Mouse (Mus musculus) olfactory bulb, adult 2 months (tissue): ENCODE measurements around the gene Zfp444. TPM values are rescaled to one million over a fixed set of nuclear protein-coding genes. Genes with fewer than 3 reads are reported as not detected.

Experiments used
- H3K27ac ChIP-seq: fragments of 200-500 bp; 2 replicates; pipeline ENCODE4 v1.5.1; 2012; ENCODE audit warnings: low read depth, low read length; ENCODE audit not compliant: insufficient read depth
- H3K4me1 ChIP-seq: fragments of 200-500 bp; 2 replicates; pipeline ENCODE4 v1.6.1; 2012; ENCODE audit warnings: low read length; ENCODE audit not compliant: control insufficient read depth, insufficient read depth
- H3K4me3 ChIP-seq: fragments of 200-500 bp; 2 replicates; pipeline ENCODE4 v1.5.1; 2012; ENCODE audit warnings: mild to moderate bottlenecking, low read depth, low read length, moderate library complexity; ENCODE audit not compliant: insufficient read depth
- CTCF ChIP-seq: fragments of 200-500 bp; IDR thresholded peaks from 2 replicates; pipeline ENCODE4 v1.5.1; 2012; ENCODE audit warnings: low read depth, mild to moderate bottlenecking, low read length, moderate library complexity; ENCODE audit not compliant: insufficient read depth
- POLR2A ChIP-seq: fragments of 200-500 bp; IDR thresholded peaks from 2 replicates; pipeline ENCODE4 v1.6.1; 2012; ENCODE audit warnings: mild to moderate bottlenecking, low read depth, low read length, moderate library complexity; ENCODE audit not compliant: insufficient read depth
- WGBS: fragments of 180-500 bp; shearing (Covaris S2); methylation state at CpG from one replicate; pipeline ENCODE4 v1.1.7; 2018; 5-methylcytosine and 5-hydroxymethylcytosine counted together
- polyA plus RNA-seq: library from polyadenylated mRNA; stranded (reverse); fragments of >200 nt; gene quantifications from 2 replicates; pipeline ENCODE4 v1.2.4, GENCODE M21; 2012; ENCODE audit warnings: low replicate concordance; ENCODE audit not compliant: missing spikeins, insufficient read depth, insufficient read length

Zfp444 gene
- polyA plus RNA-seq, 1 experiment, result not detected

GRCm38 (mm10) chr7:6156901-6157472 is 15.0 kb upstream of the Zfp444 start:
- no peak overlapping the region for H3K4me3 ChIP-seq
- no peak for TF ChIP-seq POLR2A
- TF ChIP-seq CTCF, result no peak
- WGBS, result 71% methylated on average over 9 of the region's 9 CpGs
- H3K27ac ChIP-seq, result no peak overlapping the region
- peaks cover 11% of the 10 kb centered on the region for H3K4me1 ChIP-seq

DNA sequence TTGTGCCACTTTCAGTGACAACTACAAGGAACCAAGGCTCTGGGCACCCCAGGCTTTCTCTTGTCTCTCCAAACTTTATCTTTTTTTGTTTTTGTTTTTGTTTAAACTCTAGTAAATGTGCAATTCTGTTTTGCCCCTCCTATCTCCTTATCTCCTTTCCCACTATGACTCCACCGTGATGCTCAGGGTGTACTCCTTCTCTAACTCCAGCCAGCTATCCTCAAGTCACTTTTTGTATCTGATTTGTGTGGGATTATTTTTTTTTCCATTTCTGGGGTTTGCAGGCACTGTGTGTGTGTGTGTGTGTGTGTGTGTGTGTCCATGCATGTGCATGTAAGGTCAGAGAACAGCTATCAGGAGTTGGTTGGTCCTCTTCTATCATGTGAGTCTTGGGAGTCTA is 14.5 kb upstream of the Zfp444 start:
- TF ChIP-seq POLR2A, result no peak
- no peak for TF ChIP-seq CTCF
- 76% methylated on average over 1 of the region's 1 CpGs for WGBS
- Histone ChIP-seq H3K27ac (no peak overlapping the region), H3K4me3 (no peak overlapping the region), H3K4me1 (peaks cover 11% of the 10 kb centered on the region)

GRCm38 (mm10) chr7:6159604-6160003 is 12.4 kb upstream of the Zfp444 start:
- TF ChIP-seq POLR2A (no peak), CTCF (no peak)
- 82% methylated on average over 3 of the region's 3 CpGs for WGBS
- Histone ChIP-seq H3K4me3 (no peak overlapping the region), H3K4me1 (peaks cover 5% of the 10 kb centered on the region; the same call in 1 of the 2 replicates), H3K27ac (no peak overlapping the region)

DNA sequence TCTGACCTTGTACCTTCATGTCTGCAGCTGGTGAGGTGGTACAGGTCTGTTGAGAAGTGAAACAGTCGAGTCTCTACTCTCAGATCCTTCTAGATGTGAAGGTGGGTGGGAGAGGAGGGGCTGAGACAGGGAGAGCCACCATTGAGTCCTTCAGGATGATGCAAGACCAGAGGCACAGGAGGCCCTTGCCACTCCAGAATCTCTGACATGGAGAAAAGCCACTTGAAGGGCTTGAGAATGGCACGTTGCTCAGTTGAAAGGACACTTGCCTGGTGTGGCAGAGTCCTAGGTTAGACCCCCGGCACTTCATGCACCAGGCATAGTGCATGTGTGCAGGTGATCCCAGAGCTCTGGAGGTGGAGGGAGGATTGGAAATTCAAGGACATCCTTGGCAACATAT is 10.5 kb upstream of the Zfp444 start:
- Histone ChIP-seq H3K27ac (no peak overlapping the region), H3K4me1 (no peaks in the 10 kb centered on the region; the same call in 1 of the 2 replicates), H3K4me3 (no peak overlapping the region)
- 71% methylated on average over 3 of the region's 3 CpGs for WGBS
- TF ChIP-seq CTCF (no peak), POLR2A (no peak)

GRCm38 (mm10) chr7:6162172-6162571 is 9.9 kb upstream of the Zfp444 start:
- no peak for TF ChIP-seq POLR2A
- TF ChIP-seq CTCF, result no peak
- Histone ChIP-seq H3K27ac (no peak overlapping the region), H3K4me3 (no peak overlapping the region), H3K4me1 (no peaks in the 10 kb centered on the region; the same call in 1 of the 2 replicates)
- WGBS, result 86% methylated on average over 4 of the region's 4 CpGs

DNA sequence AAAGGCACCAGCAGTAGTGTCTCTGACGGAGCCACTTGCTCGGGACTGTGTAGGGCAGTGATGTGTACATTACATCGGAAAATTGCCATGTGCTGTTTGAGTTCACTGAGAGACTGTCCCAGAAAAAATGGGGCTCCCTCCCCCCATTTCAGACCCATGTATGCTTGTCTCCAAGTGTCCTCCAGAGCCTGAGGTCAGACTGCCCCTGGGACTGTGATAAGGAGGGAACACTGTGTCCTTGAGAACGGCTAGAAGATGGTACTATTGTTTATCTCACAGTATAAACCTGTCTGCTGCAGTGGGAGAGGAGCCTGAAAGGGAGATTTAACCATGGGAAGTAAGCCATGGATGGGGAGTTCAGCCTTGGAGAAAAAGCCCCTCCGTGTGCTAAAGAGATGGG is 7.4 kb upstream of the Zfp444 start:
- H3K4me1 ChIP-seq, result no peaks in the 10 kb centered on the region; the same call in 1 of the 2 replicates
- TF ChIP-seq CTCF (no peak), POLR2A (no peak)
- WGBS, result 67% methylated on average over 5 of the region's 5 CpGs
- H3K27ac ChIP-seq, result no peak overlapping the region
- no peak overlapping the region for H3K4me3 ChIP-seq

DNA sequence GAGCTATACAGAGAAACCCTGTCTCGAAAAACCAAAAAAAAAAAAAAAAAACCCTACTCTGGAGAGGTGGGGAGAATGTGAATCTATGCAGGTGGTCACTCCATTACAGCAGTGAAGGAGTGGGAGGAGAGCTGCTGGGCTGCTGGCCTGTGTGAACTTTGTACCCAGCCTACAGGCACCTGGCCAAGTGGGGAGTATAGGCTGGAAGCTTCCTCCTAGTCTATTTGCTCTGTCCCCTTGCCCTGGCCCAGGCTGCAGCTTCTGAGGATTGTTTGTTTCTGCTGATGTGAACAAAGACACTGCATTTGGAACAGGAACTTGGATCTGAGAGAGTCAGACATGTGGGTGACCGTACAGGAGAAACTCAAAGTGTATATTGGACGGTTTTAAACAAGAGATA is 2.6 kb upstream of the Zfp444 start:
- no peaks in the 10 kb centered on the region for H3K4me1 ChIP-seq
- 64% methylated on average over 3 of the region's 3 CpGs for WGBS
- no peak overlapping the region for H3K4me3 ChIP-seq
- TF ChIP-seq POLR2A (no peak), CTCF (no peak)
- H3K27ac ChIP-seq, result no peak overlapping the region

DNA sequence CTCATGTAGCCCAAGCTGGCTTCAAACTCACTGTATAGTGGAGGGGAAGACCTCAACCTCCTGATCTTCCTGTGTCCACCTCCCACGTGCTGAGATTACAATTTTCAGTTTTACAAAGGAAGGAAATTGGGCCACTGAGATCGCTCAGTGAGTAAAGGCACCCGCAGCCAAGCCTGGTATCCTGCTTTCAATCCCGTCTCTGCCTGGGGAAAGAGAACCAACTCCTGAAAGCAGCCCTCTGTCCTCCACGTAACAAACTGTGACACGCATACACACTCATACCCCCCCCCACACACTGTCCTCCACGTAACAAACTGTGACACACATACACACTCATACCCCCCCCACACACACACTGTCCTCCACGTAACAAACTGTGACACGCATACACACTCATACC is 1.6 kb upstream of the Zfp444 start:
- TF ChIP-seq CTCF (no peak), POLR2A (no peak)
- no peak overlapping the region for H3K4me3 ChIP-seq
- H3K4me1 ChIP-seq, result no peaks in the 10 kb centered on the region
- 76% methylated on average over 9 of the region's 9 CpGs for WGBS
- no peak overlapping the region for H3K27ac ChIP-seq

- WGBS, result 33% methylated on average over 6 of the region's 6 CpGs
- Histone ChIP-seq H3K4me1 (no peaks in the 10 kb centered on the region), H3K27ac (no peak overlapping the region), H3K4me3 (no peak overlapping the region)
- TF ChIP-seq POLR2A, result no peak
- no peak for TF ChIP-seq CTCF
Observed at GRCm38 (mm10) chr7:6170871-6171270, 1.2 kb upstream of the Zfp444 start.

- WGBS, result under 1% methylated on average over 24 of the region's 24 CpGs
- Histone ChIP-seq H3K4me3 (peak overlapping the region; percentile 77), H3K4me1 (no peaks in the 10 kb centered on the region), H3K27ac (peak overlapping the region; percentile 74)
- TF ChIP-seq CTCF (no peak), POLR2A (0 out of 2 replicates have a peak, but pooled peaks have one; percentile 38)
Observed at GRCm38 (mm10) chr7:6171444-6172005, 501 bp upstream of the Zfp444 start.
